Mouse (Mus musculus) stomach, postnatal 0 days (tissue): Measurements from ENCODE around the gene Wdr90.

ENCODE experiments used
- CTCF ChIP-seq: IDR thresholded peaks from 2 replicates; pipeline ENCODE4 v1.5.1; 2016; ENCODE audit warnings: antibody characterized with exemption, low read depth, mild to moderate bottlenecking, moderate library complexity
- EP300 ChIP-seq: optimal IDR thresholded peaks from 2 replicates; pipeline ENCODE3; 2016; ENCODE audit warnings: antibody characterized with exemption

GRCm38 (mm10) chr17:25875171-25876136, 14.2 kb upstream of the Wdr90 start:
- TF ChIP-seq CTCF: peak; percentile 48
- TF ChIP-seq EP300: peak; percentile 37
